Mouse (Mus musculus) megakaryocyte, embryonic 14.5 days (primary cell): ENCODE measurements around the gene Sh3glb2.

Source experiments
- FLI1 ChIP-seq: IDR thresholded peaks from 2 replicates; pipeline ENCODE4 v1.6.1; 2012; ENCODE audit warnings: low read length, inconsistent platforms, mixed read lengths
- GATA1 ChIP-seq: IDR thresholded peaks from 3 replicates; pipeline ENCODE4 v1.6.1; 2012; ENCODE audit warnings: mixed read lengths, low read length, inconsistent platforms, borderline replicate concordance

GRCm38 (mm10) chr2:30316136-30316535 is 43.0 kb downstream of the Sh3glb2 start:
- no peak for TF ChIP-seq GATA1
- no peak for TF ChIP-seq FLI1
